Mouse (Mus musculus) spleen, adult 12 weeks (tissue): ENCODE results near the gene Yju2.
A peak's percentile ranks its signal among the peaks of the same experiment; 100 is the strongest.

ENCODE experiments used
- DNase-seq: peaks from one replicate; pipeline ENCODE4 v3.0.0; 2022; ENCODE audit warnings: low spot score

Yju2 gene

GRCm38 (mm10) chr17:55960791-55961190 lies 1.9 kb downstream of the Yju2 start:
- no peak for DNase-seq

GRCm38 (mm10) chr17:55961631-55962030 lies 2.7 kb downstream of the Yju2 start:
- no peak for DNase-seq

DNA sequence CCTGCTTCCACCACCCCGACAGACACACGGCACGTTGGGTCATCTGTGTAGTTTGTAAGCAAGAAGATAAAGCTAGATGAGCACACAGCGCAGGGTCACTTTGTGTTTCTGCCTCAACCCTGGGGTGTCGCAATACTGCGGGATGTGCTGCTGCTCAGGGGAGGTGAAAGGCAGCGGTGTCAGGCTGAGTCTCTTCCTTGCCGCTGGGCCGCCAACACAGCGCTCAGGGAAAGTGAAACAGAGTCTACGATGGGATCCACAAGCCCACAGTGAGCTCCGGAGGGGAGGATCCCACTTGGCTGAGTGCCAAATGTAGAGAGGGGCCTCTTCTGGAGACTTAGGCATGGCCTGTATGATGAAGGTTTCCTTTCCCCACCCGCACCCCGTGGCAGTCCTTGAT lies 4.3 kb downstream of the Yju2 start:
- DNase-seq = no peak

GRCm38 (mm10) chr17:55964496-55964895 lies 5.6 kb downstream of the Yju2 start:
- no peak for DNase-seq

DNA sequence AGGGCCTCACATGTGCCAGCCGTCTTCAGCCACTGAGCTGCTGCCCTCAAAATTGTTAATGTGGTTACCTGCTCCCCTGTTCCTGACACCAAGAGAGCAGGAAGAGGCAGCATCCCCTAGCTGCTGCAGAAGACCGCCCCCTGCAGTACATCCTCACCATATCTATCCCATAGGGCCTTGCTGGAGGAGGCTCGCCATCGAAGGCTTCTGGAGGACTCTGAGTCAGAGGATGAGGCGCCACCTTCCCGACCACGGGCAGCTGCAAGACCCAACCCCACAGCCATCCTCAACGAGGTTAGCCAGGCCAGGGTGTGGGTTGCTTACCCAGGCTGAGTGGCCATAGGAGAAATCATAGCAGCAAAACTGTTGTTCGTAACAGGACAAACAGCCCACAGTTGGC lies 6.1 kb downstream of the Yju2 start:
- no peak for DNase-seq

DNA sequence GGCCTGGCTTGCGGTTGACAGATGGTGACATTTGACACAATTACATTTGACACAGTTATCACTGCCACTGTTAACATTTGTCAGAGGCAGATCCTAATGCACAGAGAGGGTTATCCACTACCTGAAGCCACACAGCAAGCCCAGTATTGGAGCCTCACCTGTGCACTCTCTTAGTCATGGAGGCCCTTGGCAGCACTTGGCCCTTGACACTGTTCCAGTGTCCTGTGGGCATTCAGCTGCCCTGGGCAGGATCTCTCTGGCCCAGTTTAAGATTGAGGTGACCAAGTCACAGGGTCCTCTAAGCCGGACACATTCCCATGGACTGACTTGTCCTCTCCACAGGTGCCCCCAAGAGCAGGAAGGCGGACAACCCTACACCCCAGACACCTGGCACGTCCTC lies 8.3 kb downstream of the Yju2 start:
- DNase-seq = no peak

GRCm38 (mm10) chr17:55968210-55968609 lies 9.3 kb downstream of the Yju2 start:
- DNase-seq = no peak

DNA sequence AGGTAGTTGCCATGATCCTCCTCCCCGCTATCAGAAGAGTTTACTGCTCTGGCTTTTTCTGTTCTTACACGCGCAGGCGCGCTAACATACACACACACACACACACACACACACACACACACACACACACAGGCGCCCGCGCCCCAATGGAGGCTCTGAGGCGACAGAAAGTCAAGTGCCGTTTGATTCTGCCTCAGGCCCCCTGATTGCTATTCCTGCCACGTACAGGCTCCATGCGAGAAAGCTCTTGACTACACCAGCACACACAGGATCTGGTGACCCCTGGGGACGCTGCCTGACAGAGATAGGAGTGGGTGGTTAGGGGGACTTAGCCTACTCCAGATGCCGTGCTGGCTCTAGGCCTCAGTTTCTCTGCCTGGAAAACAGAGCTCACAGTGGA lies 10.7 kb downstream of the Yju2 start:
- DNase-seq = no peak

GRCm38 (mm10) chr17:55969966-55970891 lies 11.3 kb downstream of the Yju2 start, which contains the start of gene Shd:
Shd (plus strand) TSS chr17:55970467.
- DNase-seq = no peak

DNA sequence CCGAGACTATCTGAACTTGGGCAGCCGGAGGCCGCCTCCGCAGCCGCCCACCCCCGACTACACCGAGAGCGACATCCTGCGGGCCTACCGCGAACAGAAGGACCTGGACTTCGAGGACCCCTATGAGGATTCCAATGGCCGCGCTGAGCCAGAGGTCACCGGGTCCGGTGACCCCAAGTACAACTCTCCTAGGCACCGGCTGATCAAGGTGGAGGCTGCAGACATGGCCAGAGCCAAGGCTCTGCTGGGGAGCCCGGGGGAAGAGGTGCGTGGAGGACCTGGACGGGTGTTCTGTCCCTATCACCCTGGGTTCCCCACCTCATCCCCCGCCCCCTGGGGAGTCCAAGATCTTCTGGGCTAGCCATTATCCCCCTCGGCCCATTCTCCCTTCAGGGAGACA lies 12.6 kb downstream of the Yju2 start:
- no peak for DNase-seq

- peak; percentile 50 for DNase-seq
These were observed 17.5 kb downstream of the Yju2 start for GRCm38 (mm10) chr17:55976255-55976862.

- no peak for DNase-seq
These were observed 18.4 kb downstream of the Yju2 start for GRCm38 (mm10) chr17:55977301-55977700.

- no peak for DNase-seq
These were observed 27.4 kb downstream of the Yju2 start, which contains the start of gene Fsd1 for GRCm38 (mm10) chr17:55986030-55986961. Fsd1 (plus strand) TSS chr17:55986509.

DNA sequence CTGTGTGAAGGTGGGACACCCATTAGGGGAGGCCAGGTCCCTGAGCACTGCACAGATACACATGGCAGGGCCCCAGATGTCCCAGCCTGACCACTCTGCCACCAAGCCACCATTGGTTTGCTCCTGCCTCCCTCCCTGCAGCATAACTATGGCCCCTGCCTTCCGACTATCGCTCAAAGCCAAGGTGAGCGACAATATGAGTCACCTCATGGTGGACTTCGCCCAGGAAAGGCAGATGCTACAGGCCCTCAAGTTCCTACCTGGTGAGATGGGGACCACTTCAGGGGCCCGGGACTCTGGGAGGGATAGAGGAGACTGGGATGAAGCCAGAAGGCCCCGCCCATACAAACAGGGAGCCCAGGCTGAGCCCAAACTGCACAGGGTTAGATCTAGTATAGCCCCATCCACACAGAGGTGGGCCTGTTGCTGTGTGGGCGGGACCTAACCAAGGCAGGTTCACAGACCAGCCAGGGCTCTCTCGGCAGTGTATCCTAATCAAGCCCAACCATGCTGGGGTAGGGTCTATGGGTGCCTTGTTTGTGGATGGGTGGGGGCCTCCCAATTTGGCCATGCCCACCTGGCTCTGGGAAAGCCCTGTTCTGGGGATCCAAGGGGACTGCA lies 31.5 kb downstream of the Yju2 start:
- no peak for DNase-seq

GRCm38 (mm10) chr17:55996007-55996406 lies 37.1 kb downstream of the Yju2 start:
- no peak for DNase-seq

GRCm38 (mm10) chr17:55999794-56000499 lies 41.0 kb downstream of the Yju2 start:
- DNase-seq = no peak

GRCm38 (mm10) chr17:56003000-56003399 lies 44.1 kb downstream of the Yju2 start:
- no peak for DNase-seq

- no peak for DNase-seq
These were observed 46.6 kb downstream of the Yju2 start, which contains the start of the genes Stap2 and Mpnd for GRCm38 (mm10) chr17:56005415-56006061. Stap2 (minus strand) TSS chr17:56005584. Mpnd (plus strand) TSS chr17:56005711.

DNA sequence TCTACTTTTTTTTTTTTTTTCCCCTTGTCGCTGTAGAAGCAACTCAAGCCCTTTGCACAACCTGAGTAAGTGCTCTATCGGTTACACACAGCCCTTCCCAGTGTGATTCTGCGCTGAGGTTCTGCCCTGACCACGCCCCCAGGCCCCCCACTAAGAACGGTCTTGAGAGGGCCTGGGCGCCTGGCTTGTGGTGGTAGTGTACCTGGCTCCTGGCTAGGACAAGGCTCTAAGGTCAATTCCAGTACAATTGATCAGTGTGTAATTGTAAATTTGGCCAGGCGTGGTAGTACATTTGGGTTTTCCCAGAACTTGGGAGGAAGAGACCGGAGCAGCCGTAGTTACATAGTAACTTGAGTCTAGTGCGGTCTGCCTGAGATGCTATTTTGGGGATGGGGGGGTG lies 48.1 kb downstream of the Yju2 start:
- no peak for DNase-seq
